Mouse (Mus musculus) C2C12 (cell line): ENCODE measurements around the gene Smc4.

Experiments used
- CEBPB ChIP-seq: IDR thresholded peaks from one replicate; pipeline ENCODE4 v1.6.1; 2011; ENCODE audit warnings: low read depth, mild to moderate bottlenecking, control low read depth, moderate library complexity
- CTCF ChIP-seq: IDR thresholded peaks from one replicate; pipeline ENCODE4 v1.5.1; 2011; ENCODE audit not compliant: control insufficient read depth, insufficient read depth, insufficient read length
- FOSL1 ChIP-seq: IDR thresholded peaks from one replicate; pipeline ENCODE4 v1.8.0; 2011; ENCODE audit warnings: mild to moderate bottlenecking, low read length; ENCODE audit not compliant: poor library complexity, insufficient read depth, severe bottlenecking
- MAX ChIP-seq: IDR thresholded peaks from one replicate; pipeline ENCODE4 v1.6.1; 2011; ENCODE audit warnings: mild to moderate bottlenecking, control low read depth
- MYOD1 ChIP-seq: IDR thresholded peaks from one replicate; pipeline ENCODE4 v1.6.1; 2011; ENCODE audit warnings: low read depth; ENCODE audit not compliant: control insufficient read depth, insufficient read length
- MYOG ChIP-seq: IDR thresholded peaks from one replicate; pipeline ENCODE4 v1.6.1; 2011; ENCODE audit not compliant: control insufficient read depth, insufficient read length; ENCODE audit errors: extremely low read depth
- USF1 ChIP-seq: IDR thresholded peaks from one replicate; pipeline ENCODE4 v1.6.1; 2011; ENCODE audit warnings: low read depth, mild to moderate bottlenecking, control low read depth, moderate library complexity

- TF ChIP-seq CTCF (no peak), MYOG (no peak), CEBPB (no peak), MAX (no peak), MYOD1 (no peak), USF1 (no peak), FOSL1 (no peak)
Measured at GRCm38 (mm10) chr3:69062764-69063163, 58.2 kb downstream of the Smc4 start.
